Mouse (Mus musculus) neural tube, embryonic 11.5 days (tissue): Measurements from ENCODE around the gene Vmp1. TPM values are rescaled to one million over a fixed set of nuclear protein-coding genes. Genes with fewer than 3 reads are reported as not detected.

Source experiments
- ATAC-seq: fragments of 200-750 bp; cut with Nextera tagmentation; 2 replicates; pipeline ENCODE4 v1.8.0; 2017; ENCODE audit warnings: moderate number of reproducible peaks, mild to moderate bottlenecking, moderate TSS enrichment, moderate library complexity; ENCODE audit not compliant: insufficient read depth, low FRiP score, low TSS enrichment
- DNase-seq: peaks from one replicate; pipeline ENCODE4 v3.0.0-alpha.2; 2015; ENCODE audit warnings: low spot score
- H3K27ac ChIP-seq: fragments of 300-500 bp; sonication (generic); 2 replicates; pipeline ENCODE4 v1.5.1; 2014; ENCODE audit warnings: low read depth, mild to moderate bottlenecking, low read length
- H3K27me3 ChIP-seq: fragments of 300-500 bp; sonication (generic); 2 replicates; pipeline ENCODE4 v1.6.1; 2014; ENCODE audit warnings: mild to moderate bottlenecking, low read length, mixed read lengths; ENCODE audit not compliant: control insufficient read depth, insufficient read depth
- H3K36me3 ChIP-seq: fragments of 300-500 bp; sonication (generic); 2 replicates; pipeline ENCODE4 v1.6.1; 2014; ENCODE audit warnings: mild to moderate bottlenecking, low read length, moderate library complexity, mixed read lengths; ENCODE audit not compliant: control insufficient read depth, insufficient read depth
- H3K4me1 ChIP-seq: fragments of 300-500 bp; sonication (generic); 2 replicates; pipeline ENCODE4 v1.6.1; 2014; ENCODE audit warnings: low read length, mixed read lengths; ENCODE audit not compliant: control insufficient read depth, insufficient read depth
- H3K4me2 ChIP-seq: fragments of 300-500 bp; sonication (generic); 2 replicates; pipeline ENCODE4 v1.6.1; 2014; ENCODE audit warnings: low read depth, mild to moderate bottlenecking, moderate library complexity
- H3K4me3 ChIP-seq: fragments of 300-500 bp; sonication (generic); 2 replicates; pipeline ENCODE4 v1.5.1; 2014; ENCODE audit warnings: low read depth, low read length
- H3K9ac ChIP-seq: fragments of 300-500 bp; sonication (generic); 2 replicates; pipeline ENCODE4 v1.6.1; 2014; ENCODE audit warnings: mild to moderate bottlenecking, low read length
- H3K9me3 ChIP-seq: fragments of 300-500 bp; sonication (generic); 2 replicates; pipeline ENCODE4 v1.6.1; 2016; ENCODE audit warnings: low read length; ENCODE audit not compliant: control insufficient read depth
- WGBS: fragments of 180-500 bp; shearing (Covaris S2); extraction: QIAGEN DNeasy Blood & Tissue Kit; methylation state at CpG from one replicate; pipeline ENCODE4 v1.1.7; 2014; 5-methylcytosine and 5-hydroxymethylcytosine counted together
- polyA plus RNA-seq: library from polyadenylated mRNA; unstranded; fragments of >200 nt; fragmentation: Nextera tagmentation; extraction: Ambion mirVana; gene quantifications from 2 replicates; pipeline ENCODE4 v1.2.1, GENCODE M21; 2014

The Vmp1 gene
- polyA plus RNA-seq, 1 experiment from 2014 or later, result 103 TPM

GRCm38 (mm10) chr11:86544639-86545299 lies 138.9 kb downstream of the Vmp1 start, which contains the start of the genes Rps6kb1 and Tubd1:
TSS of gene Rps6kb1 (minus strand) at chr11:86544805.
TSS of gene Tubd1 (plus strand) at chr11:86544991.
- ATAC-seq (peak; percentile 93), DNase-seq (peak; percentile 99)
- H3K9ac ChIP-seq, result peak within 1 kb of the TSS; percentile 89
- H3K9me3 ChIP-seq, result no peaks in the 10 kb centered on the region
- H3K4me3 ChIP-seq, result peak within 1 kb of the TSS; percentile 98
- under 1% methylated on average over 43 of the region's 43 CpGs for WGBS
- no peaks in the 10 kb centered on the region for H3K36me3 ChIP-seq
- H3K27me3 ChIP-seq, result no peaks in the 10 kb centered on the region
- peak within 1 kb of the TSS; percentile 83 for H3K27ac ChIP-seq
- peaks cover 2% of the 10 kb centered on the region; the same call in 1 of the 2 replicates for H3K4me1 ChIP-seq
- H3K4me2 ChIP-seq, result peak within 1 kb of the TSS; percentile 74

- Histone ChIP-seq H3K36me3 (no peaks in the 10 kb centered on the region), H3K4me3 (peak overlapping the region; percentile 98), H3K4me2 (peak overlapping the region; percentile 74), H3K9ac (peak overlapping the region; percentile 89), H3K4me1 (peaks cover 2% of the 10 kb centered on the region; the same call in 1 of the 2 replicates), H3K27ac (peak overlapping the region; percentile 83), H3K27me3 (no peaks in the 10 kb centered on the region), H3K9me3 (no peaks in the 10 kb centered on the region)
- under 1% methylated on average over 49 of the region's 50 CpGs for WGBS
- peak; percentile 43 for ATAC-seq
- peak; percentile 45 for DNase-seq
These were observed 139.5 kb downstream of the Vmp1 start for GRCm38 (mm10) chr11:86543960-86544638.

GRCm38 (mm10) chr11:86542851-86543250 lies 140.8 kb downstream of the Vmp1 start:
- Histone ChIP-seq H3K36me3 (no peaks in the 10 kb centered on the region), H3K4me1 (peaks cover 2% of the 10 kb centered on the region; the same call in 1 of the 2 replicates), H3K4me2 (no peak overlapping the region), H3K27ac (no peak overlapping the region), H3K27me3 (no peaks in the 10 kb centered on the region), H3K4me3 (no peak overlapping the region), H3K9ac (no peak overlapping the region), H3K9me3 (no peaks in the 10 kb centered on the region)
- no peak for ATAC-seq
- DNase-seq, result no peak
- WGBS, result 90% methylated on average over 1 of the region's 1 CpGs

GRCm38 (mm10) chr11:86540476-86540845 lies 143.2 kb downstream of the Vmp1 start:
- DNase-seq (no peak), ATAC-seq (no peak)
- WGBS, result 98% methylated on average over 2 of the region's 2 CpGs
- Histone ChIP-seq H3K9me3 (no peaks in the 10 kb centered on the region), H3K4me1 (peaks cover 2% of the 10 kb centered on the region; the same call in 1 of the 2 replicates), H3K9ac (no peak overlapping the region), H3K36me3 (no peaks in the 10 kb centered on the region), H3K4me2 (no peak overlapping the region), H3K27me3 (no peaks in the 10 kb centered on the region), H3K27ac (no peak overlapping the region), H3K4me3 (no peak overlapping the region)

GRCm38 (mm10) chr11:86539716-86540475 lies 143.7 kb downstream of the Vmp1 start:
- ATAC-seq (no peak), DNase-seq (no peak)
- H3K27me3 ChIP-seq, result no peaks in the 10 kb centered on the region
- H3K27ac ChIP-seq, result no peak overlapping the region
- H3K4me3 ChIP-seq, result no peak overlapping the region
- H3K36me3 ChIP-seq, result no peaks in the 10 kb centered on the region
- no peaks in the 10 kb centered on the region for H3K9me3 ChIP-seq
- H3K9ac ChIP-seq, result no peak overlapping the region
- no peak overlapping the region for H3K4me2 ChIP-seq
- 96% methylated on average over 6 of the region's 6 CpGs for WGBS
- no peaks in the 10 kb centered on the region; the same call in 1 of the 2 replicates for H3K4me1 ChIP-seq

- H3K9me3 ChIP-seq, result no peaks in the 10 kb centered on the region
- no peak overlapping the region for H3K4me3 ChIP-seq
- WGBS, result 97% methylated on average over 4 of the region's 4 CpGs
- no peaks in the 10 kb centered on the region for H3K27me3 ChIP-seq
- no peak overlapping the region for H3K4me2 ChIP-seq
- H3K27ac ChIP-seq, result no peak overlapping the region
- H3K4me1 ChIP-seq, result no peaks in the 10 kb centered on the region; the same call in 1 of the 2 replicates
- ATAC-seq (no peak), DNase-seq (no peak)
- H3K36me3 ChIP-seq, result no peaks in the 10 kb centered on the region
- H3K9ac ChIP-seq, result no peak overlapping the region
These were observed 144.8 kb downstream of the Vmp1 start for GRCm38 (mm10) chr11:86538786-86539185.

GRCm38 (mm10) chr11:86534201-86534910 lies 149.3 kb downstream of the Vmp1 start:
- Histone ChIP-seq H3K27me3 (no peaks in the 10 kb centered on the region), H3K9me3 (no peaks in the 10 kb centered on the region), H3K4me3 (no peak overlapping the region), H3K4me1 (no peaks in the 10 kb centered on the region), H3K27ac (no peak overlapping the region), H3K36me3 (no peaks in the 10 kb centered on the region), H3K4me2 (no peak overlapping the region), H3K9ac (no peak overlapping the region)
- WGBS, result 94% methylated on average over 5 of the region's 5 CpGs
- DNase-seq, result no peak
- no peak for ATAC-seq
